Mouse (Mus musculus) MEL-GATA-1-ER (cell line): ENCODE results near the gene Clic4.

Experiments
- DNase-seq: peaks from one replicate; pipeline ENCODE4 v3.0.0-alpha.2; 2012; ENCODE audit warnings: low read depth; ENCODE audit errors: extremely low read depth

Clic4 gene

DNA sequence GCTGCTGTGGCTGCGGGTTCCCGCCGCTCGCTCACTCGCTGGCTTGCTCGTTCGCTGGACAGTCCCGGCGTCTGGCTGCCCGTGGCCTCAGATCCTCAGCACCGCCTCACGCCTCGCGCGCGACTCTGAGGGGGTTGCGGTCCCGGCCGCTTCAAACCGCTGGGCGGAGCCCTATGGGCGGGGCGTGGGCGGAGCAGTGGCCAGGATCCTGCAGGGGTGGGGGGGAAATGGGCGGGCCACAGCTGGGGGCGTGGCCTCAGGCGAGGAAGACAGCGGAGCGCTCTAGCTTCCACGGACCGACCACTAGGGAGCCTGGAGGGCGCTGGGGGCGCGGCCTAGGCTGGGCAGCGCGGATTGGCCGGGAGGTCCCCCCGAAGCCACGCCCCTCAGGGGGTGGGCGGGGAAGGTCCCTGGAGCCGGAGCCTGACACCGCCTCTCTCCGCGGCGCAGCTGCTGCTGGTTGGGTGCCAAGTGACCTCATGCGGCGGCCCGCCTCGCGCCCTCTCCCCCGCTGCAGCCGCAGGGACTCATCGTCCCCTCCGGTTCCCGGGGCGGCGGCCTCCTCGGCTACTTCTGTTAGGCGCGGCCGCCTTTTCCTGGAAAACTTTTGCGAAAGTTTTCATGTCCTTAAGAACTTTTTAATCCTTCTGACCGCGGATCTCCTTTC is at the start of gene Clic4:
Gene Clic4, minus strand, starts transcription at position 175 of the 667 bp plus-strand sequence.
- peak; percentile 84 for DNase-seq

DNA sequence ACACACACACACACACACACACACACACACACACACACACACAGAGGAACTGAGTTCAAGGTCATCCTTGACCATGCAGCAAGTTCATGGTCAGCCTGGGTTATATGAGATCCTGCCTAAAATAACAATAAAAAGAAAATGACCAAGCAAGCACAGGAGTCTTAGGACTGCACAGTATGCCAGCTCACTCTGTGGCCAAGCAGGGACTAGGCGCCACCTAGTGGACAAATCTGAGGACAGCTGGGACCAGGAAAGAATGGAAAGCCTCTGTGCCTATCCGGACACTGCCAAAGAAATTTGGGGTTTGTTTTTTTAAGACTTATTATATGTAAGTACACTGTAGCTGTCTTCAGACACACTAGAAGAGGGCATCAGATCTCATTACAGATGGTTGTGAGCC is 45.4 kb upstream of the Clic4 start:
- peak; percentile 60 for DNase-seq

DNA sequence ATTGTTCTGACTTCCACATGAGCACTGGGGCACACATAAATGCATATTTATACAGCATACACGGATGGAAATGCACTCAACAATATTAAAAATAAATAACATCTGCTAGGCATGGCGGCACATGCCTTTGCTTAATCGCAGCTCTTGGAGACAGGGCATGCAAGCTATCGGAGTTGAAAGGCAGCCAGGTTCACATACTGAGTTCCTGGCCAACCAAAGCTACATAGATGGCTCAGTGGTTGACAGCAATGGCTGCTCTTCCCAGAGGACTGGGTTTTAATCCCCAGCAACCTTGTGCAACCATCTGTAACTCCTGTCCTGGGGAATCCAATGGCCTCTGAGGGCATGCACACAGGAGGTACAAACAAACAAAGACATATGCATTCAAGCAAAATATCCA is 44.9 kb upstream of the Clic4 start:
- DNase-seq: no peak

DNA sequence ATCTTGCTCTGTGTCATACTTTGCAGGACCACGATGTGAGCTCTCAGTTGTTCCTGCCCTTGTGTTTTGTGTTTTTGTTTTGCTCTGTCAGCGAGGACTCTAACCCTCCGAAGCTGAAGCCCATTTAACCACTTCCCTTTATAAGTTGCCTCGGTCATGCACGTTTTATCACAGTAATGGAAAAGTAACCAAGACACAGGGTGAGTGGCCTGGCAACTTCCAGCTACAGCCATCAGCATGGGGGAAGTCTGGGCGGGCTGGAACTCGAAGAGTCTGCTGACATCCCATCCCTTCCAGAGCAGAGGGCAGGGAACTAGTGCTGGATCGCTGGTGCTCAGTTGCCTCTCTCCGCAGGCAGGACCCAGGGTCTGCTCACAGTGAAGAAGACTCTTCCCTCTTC is 42.7 kb upstream of the Clic4 start:
- DNase-seq: no peak

DNA sequence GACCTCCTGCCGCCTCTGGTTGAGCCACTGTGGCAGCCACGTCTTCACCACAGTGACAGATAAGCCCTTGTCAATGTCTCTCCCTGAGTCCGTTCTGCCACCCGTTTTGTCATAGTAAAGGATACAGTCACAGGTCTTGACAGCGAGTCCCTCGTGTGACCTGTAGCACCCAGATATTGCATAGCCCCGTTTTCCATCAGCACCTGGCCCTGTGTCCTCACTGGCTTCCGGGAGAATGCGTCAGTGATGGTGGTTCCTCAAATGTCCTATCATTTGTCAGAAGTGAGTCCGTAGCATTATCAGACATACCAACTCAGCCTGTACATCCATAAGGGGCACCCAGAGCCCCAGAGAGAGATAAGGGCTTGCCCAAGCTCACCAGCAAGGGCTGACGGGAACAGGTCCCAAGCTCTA is 41.8 kb upstream of the Clic4 start:
- peak; percentile 83 for DNase-seq

DNA sequence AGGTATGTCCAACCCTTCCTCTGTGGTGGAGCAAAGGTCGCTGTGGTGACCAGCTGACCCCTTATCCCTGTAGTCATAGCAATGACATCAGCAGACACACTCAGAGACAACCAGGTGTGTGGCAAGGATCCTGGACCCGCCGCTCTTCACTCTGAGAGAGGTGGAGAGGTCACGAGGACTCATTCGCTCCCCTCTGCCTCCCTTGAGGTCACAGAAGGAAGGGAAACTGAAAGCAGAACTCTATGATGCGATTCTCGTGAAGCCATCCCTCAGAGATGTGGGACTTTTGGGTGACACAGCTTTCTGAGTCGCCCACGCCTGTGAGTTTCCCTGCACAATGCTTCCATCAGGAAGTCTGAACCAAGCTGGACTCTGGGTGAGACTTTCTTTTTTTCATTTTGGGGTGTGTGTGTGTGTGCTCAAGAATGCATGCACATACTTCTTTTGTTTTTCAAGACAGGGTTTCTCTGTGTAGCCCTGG is 41.2 kb upstream of the Clic4 start:
- DNase-seq: peak; percentile 33

DNA sequence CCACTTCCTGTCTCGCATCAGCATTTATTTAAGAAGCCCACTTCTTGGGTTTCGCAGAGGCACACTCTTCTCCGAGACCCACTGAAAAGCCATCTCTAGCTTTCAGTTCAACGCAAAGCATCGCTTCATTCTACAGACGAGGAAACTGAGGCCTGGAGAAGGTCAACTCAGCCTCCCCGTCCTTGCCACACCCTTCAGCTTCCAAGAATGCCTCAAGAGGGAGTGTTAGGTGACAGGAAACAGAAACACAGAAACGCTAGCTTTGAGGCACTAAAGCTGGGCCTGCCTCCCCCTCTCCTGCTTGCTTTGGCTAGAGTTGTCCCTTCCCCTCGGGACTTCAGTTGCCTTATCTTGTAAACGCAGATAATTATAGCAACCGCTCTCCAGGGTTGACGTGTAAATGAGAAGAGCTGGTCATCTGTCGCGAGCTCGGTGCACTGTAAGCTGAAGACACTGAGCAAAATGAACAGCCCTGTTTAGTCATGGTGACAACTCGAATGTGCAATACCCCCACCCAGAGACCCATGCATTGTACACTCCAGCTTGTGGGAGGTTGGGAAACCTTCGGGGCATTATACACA is 40.6 kb upstream of the Clic4 start:
- DNase-seq: peak; percentile 95

DNA sequence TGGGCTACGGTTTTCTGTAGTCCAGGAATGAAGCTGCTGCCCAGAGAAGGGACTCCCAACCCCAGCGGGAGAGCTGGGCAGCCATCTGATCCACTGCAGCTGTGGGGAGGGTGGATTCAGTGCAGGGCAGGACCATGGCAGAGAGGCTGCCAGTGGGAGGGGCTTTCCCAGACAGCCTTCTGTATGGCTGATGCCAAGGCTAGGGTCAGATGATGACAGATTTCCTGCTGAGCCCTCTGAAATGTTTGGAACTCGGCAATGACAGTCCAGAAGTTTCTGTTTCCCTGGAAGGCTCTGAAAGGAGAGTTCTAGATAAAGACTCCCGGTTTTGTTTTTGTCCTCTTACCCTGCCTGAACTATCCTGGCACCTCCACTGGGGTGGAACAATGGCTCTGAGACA is 40.1 kb upstream of the Clic4 start:
- peak; percentile 49 for DNase-seq

DNA sequence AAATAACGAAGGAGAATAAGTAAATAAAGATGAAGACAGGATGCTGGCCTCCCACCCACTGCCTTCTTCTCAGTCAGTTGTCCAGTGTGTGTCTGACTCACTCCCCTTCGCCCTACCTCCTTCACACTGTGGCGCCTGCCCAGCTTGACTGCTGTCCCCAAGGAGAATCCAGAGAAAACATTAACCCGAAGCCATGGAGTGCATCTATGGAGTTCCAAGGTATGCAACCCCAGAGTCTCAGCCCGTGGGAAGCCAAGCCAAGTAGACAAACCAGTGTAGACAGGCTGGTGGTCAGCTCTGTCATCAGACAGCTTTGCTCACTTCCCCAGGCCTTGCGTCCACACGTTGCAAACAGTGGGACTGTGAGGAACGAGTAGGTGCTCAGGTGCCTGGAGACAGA is 37.8 kb upstream of the Clic4 start:
- no peak for DNase-seq

DNA sequence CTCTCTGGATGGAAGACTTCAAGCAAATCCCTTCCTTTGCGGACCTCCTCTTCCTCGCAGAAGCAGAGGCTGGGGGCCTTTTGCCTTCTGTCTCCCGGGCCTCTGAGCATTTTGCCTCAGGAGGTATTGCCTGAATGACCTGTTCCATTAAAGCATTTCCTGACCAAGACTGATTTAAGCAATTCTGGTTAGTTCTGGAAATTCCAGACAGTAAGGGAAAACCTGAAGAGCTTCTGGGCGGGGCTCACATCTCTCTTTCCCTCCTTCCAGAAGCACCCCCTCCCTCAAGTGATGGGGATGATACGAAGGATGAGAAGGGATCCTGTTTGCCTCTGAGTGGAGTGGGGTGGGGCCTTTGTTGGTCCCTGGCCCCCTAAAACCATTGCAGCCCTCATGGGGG is 37.1 kb upstream of the Clic4 start:
- DNase-seq: no peak

DNA sequence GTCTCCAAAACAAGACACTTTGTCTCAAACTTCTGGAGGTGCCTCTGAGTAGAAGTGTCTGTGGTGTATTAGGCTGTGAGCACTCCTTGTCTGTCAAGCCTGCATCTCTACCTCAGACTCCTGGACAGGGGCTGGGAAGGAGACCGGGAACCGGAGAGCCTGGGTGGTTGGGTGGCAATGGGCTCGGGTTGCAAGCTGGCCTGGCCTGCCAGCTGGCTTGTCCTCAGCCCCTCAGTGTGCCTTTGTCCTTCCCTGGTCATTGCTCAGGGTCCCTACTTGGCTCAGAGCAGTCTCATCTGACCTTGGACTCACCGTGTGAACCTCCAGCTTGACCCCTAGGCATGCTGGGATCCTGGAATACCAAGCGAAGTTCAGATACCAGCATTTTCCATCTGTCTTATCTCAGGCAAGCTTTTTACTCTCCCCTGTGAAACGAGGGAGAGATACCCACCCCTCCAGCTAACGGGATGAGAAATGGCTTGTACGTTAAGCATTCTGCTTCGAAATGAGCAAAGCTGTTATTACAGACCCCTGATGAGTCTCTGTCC is 36.6 kb upstream of the Clic4 start:
- no peak for DNase-seq

DNA sequence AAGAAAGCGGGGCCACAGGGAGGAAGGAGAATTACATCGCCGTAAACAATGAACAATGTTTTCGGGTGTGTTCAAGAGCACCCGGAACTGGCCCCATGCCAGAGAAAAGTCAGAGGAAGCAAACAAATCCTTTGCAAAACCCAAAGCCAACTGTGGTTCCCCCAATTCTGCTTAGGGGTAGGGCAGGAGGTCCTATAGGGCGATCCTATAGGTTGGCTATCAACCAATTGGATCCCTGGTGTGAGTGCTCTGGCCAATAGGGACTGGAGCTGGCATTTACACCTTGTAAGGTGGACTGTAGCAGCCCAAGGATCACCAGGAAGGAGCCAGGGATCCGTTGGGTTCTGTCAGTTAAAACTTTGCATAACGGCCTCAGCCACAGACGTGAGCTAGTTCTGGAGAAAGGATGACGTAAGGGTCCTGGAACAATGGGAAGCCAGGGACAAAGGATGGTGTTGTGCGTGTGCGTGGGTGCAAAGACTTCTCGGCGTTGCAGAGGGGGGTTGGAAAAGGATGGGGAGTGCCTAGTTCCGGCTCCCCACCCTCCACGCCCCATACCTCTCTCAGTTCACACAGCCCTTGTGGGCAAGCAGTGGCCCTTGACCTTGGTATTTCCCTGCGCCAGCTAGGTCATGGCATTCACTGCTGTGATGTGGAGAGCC is 34.5 kb upstream of the Clic4 start:
- DNase-seq: no peak

DNA sequence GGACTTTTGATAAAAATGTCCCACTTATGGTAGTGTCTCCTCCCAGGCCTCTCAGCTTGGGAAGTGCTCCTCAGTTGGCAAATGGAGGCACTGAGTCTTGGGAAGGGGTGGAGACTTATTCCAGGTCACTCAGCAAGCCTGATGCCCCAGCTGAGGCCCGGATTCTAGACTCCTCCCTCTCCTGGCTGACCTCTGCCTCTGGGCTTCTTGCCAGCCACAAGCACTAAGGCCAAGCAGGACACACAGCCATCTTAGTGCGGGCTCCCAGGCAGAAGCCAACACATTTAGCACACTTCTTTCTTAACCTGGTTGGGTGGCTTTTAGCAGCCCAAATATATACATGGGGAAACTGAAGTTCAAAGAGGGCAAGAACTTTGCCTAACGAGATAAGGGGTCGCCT is 33.9 kb upstream of the Clic4 start:
- no peak for DNase-seq

DNA sequence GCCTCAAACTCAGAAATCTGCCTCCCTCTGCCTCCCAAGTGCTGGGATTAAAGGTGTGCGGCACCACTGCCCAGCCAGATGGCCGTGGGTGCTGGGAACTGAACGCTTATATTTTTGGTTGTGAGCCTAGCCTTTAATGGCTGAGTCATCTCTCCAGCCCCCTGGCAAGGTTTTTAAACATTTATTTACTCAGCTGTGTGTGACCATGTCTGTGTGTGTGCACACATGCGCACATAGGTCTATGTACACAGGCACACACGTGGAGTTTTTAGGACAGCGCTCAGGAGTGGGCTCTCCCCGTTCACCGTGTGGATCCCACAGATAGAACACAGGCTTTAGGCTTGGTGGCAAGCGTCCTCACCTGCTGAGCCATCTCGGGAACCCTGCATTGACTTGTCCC is 29.6 kb upstream of the Clic4 start:
- DNase-seq: no peak

DNA sequence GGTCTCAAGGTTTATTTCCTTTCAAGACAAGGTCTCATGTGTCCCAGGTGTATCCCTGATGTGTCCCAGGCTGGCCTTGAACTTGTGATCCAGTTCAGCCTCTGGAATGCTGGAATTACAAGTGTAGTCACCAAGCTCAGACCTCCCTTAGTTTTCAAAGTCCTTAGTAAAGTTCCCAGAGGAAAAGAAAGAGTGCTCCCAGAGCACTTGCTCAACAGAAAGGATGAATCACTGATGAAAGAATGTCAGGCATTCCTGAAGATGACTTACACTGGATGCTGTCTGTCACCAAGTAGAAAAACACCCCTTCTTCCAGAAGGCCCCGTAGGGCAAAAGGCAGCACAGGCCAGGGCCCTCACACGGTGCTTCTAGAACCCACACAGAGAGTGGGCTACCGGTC is 28.6 kb upstream of the Clic4 start:
- DNase-seq: no peak

DNA sequence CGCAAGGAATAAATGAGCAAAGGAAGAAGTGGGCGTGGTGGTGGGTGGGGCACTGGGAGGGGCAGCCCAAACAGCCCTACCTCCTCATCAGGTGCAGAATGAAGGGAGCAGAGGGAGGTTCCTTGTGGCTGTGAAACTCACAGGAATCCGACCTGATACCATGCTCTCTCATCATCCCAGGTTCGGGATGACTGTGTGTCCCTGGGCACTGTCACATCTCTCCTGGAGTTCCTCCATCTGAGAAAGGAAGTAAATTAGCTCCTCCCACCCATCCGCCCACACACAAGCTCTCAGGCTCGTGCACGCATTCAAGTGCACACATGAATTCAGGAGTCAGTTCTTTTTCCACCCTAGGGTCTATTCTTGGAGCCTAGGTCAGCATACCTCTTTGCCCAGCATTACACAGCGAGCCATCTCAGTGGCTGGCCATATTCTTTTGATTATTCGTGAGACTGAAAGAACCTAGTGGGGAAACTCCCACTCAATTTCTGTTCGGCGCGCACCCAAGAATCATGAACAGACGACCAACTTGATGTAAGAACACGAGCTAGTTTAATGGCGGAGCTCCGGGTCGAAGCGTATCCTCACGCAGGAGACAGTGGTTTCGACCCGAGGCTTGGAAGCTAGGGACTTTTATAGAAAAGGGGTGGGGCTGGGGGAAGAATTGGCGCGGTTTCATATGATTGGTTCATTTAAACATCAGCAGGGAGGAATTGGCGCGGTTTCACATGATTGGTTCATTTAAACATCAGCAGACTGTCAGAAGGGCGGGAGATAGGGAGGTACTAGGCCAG is 27.8 kb upstream of the Clic4 start:
- DNase-seq: peak; percentile 61

DNA sequence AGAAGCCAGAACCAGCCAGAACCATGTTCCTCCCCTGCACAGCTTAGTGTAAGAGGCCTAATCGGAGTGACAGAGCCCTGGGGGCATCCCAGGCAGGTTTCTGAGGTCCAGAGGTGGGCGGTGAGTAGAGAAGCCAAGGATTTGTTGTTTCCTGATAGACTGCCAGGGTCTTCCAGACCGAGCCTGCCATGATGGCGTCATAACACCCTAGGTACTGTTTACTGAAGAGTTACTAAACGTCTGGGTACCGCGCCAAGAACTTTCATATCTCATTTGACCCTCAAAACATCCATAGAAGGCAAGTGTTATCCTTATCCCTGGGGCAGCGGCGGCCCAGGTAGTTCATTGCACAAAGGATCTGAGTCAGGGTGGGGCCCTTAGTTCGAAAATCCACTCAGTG is 26.1 kb upstream of the Clic4 start:
- no peak for DNase-seq

DNA sequence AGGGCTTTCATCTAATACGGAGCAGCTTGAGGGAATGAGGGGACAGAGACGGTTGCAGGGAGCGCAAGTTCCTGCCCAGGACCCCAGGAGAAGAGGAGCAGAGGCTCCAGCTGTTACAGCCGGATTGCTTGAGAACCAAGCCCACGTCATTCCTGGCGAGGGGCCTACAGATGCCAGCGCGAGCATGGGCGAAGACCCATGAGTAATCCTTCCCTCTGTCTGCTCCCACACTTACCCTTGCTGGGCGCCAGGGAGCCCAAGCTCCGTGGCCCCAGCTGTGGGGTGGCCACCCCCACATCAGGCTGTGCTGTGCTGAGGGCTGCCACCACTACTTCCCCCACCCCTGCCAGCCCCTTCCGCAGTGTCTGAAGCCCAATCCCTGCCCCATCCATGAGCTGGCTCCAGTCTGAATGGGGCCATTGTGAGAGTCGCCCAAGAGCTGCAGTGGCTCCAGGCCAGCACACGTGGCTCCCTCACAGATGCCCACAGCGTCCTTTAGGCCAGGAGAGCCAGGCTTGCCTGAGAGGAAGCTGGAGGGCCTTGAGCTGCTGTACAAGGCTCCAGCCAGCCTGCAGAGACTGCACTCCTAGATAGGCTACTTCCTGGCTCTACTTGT is 25.4 kb upstream of the Clic4 start:
- DNase-seq: no peak

DNA sequence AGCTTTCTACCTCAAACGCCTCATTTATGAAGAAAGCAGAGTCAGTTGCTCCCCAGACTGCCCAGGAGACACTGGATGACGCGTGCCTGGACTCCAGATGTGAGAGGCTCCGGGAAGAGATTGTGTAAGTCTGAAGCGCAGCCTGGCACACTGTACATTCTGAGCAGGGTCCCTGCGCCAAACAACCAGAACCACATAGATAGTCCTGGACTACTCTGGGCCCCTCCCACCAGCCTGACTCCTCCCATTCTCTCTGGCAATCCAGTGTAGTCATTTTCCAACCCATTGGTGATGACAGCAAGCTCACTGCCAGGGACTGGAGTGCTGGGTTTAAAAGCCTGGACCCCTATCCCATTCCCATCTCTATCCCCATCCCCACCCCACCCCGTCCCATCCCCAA is 24.5 kb upstream of the Clic4 start:
- no peak for DNase-seq

DNA sequence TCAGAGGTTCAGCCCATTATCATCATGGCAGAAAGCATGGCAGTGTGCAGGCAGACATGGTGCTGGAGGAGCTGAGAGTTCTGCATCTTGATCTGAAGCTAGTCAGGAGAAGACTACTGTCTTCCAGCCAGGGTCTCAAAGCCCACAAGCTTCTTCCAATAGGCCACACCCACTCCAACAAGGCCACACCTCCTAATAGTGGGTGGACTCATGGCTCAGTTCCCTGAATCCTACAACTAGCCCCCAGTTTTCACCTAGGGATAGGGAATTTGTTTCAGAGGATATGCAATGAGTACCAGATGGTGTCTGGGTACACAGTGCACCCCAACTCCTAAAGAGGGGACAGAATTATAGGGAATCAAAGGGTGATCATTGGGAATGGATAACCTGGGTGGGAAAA is 24.0 kb upstream of the Clic4 start:
- no peak for DNase-seq

DNA sequence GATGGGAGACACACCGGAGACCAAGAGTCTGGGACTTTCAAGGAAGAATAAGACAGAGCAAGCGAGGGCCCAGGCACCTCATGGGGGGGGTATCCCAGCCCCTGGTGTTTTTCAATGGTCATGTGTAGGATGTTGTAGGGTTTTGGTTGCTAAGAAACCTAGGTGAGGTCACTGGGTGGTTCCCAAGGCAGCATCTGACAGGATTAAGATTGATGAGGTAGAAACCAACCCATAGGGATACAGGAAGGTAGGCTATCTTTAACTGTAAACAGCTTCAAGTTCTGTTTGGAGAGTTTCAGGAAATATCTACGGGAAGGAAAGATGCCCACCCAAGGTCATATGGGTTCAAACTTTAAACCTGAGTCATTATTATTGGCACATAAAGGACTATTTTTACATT is 21.2 kb upstream of the Clic4 start:
- DNase-seq: no peak
